Mouse (Mus musculus): Measurements from ENCODE around the gene Opa1.

DNA sequence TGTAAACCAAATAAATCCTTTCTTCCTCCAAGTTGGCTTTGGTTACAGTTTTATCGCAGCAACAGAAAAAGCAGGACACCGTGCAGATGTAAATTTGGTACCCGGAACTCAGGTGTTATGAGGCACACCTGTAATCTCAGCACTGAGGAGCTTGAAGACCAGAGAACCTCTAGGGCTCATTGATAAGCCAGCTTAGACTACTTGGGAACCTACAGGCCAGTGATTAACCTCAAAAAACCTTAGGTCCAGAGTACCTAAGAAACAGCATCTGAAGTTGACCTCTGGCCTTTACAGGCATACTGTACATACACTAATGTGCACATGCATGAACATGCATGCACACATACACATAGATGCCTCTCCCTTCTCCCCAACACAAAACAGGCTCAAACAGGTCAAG lies 94.1 kb downstream of the Opa1 start:
- no peak for TF ChIP-seq TCF12 (IDR thresholded peaks at IDR 0.05; ENCODE audit: insufficient read depth, poor library complexity, severe bottlenecking)
- TF ChIP-seq E2F4 (IDR thresholded peaks at IDR 0.05; ENCODE audit: insufficient read depth): no peak
- no peak for TF ChIP-seq POLR2A (IDR thresholded peaks at IDR 0.05; ENCODE audit: insufficient read length, low read depth)
- TF ChIP-seq MYOD1 (IDR thresholded peaks at IDR 0.05; ENCODE audit: control insufficient read depth in 1 of 3, insufficient read length in 2 of 3, low read depth in 2 of 3): no peak
- TF ChIP-seq POLR2AphosphoS2 (IDR thresholded peaks at IDR 0.05; ENCODE audit: insufficient read length, low read depth): no peak
- TF ChIP-seq CEBPB (IDR thresholded peaks at IDR 0.05; ENCODE audit: insufficient read depth, poor library complexity, severe bottlenecking): no peak
- no peak for TF ChIP-seq MAX (IDR thresholded peaks at IDR 0.05; ENCODE audit: low read depth)
- no peak for TF ChIP-seq MYOG (IDR thresholded peaks at IDR 0.05; ENCODE audit: control insufficient read depth in 1 of 3, insufficient read depth in 1 of 3, insufficient read length in 2 of 3, low read depth in 2 of 3)
- TF ChIP-seq TCF3 (IDR thresholded peaks at IDR 0.05; ENCODE audit: insufficient read length, low read depth): no peak
- TF ChIP-seq USF1 (IDR thresholded peaks at IDR 0.05; ENCODE audit: low read depth): no peak
- TF ChIP-seq SRF (IDR thresholded peaks at IDR 0.05; ENCODE audit: control insufficient read depth, insufficient read length, low read depth): no peak

All from myocyte (in vitro differentiated cells).